Mouse (Mus musculus) hindbrain, embryonic 11.5 days (tissue): ENCODE results near the gene Nebl. TPM values are rescaled to one million over a fixed set of nuclear protein-coding genes. Genes with fewer than 3 reads are reported as not detected.
A peak's percentile ranks its signal among the peaks of the same experiment; 100 is the strongest.

Experiments used
- ATAC-seq: fragments of 200-750 bp; cut with Nextera tagmentation; 2 replicates; pipeline ENCODE4 v1.8.0; 2017; ENCODE audit warnings: mild to moderate bottlenecking, moderate TSS enrichment, moderate library complexity; ENCODE audit not compliant: low FRiP score
- DNase-seq: peaks from one replicate; pipeline ENCODE4 v3.0.0-alpha.2; 2015; ENCODE audit warnings: low spot score
- H3K27ac ChIP-seq: fragments of 300-500 bp; sonication (generic); 2 replicates; pipeline ENCODE4 v1.5.1; 2014; ENCODE audit warnings: mild to moderate bottlenecking, low read depth, low read length
- H3K27me3 ChIP-seq: fragments of 300-500 bp; sonication (generic); 2 replicates; pipeline ENCODE4 v1.6.1; 2014; ENCODE audit warnings: mild to moderate bottlenecking, low read length, moderate library complexity, mixed read lengths; ENCODE audit not compliant: control insufficient read depth, insufficient read depth
- H3K36me3 ChIP-seq: fragments of 300-500 bp; sonication (generic); 2 replicates; pipeline ENCODE4 v1.6.1; 2014; ENCODE audit warnings: mild to moderate bottlenecking, low read length, moderate library complexity, mixed read lengths; ENCODE audit not compliant: control insufficient read depth, insufficient read depth
- H3K4me1 ChIP-seq: fragments of 300-500 bp; sonication (generic); replicated peaks from 2 replicates; pipeline ENCODE4 v1.6.1; 2014; ENCODE audit warnings: low read length, mixed read lengths; ENCODE audit not compliant: control insufficient read depth, insufficient read depth
- H3K4me2 ChIP-seq: fragments of 300-500 bp; sonication (generic); replicated peaks from 2 replicates; pipeline ENCODE4 v1.6.1; 2014; ENCODE audit warnings: mild to moderate bottlenecking, low read depth, low read length
- H3K4me3 ChIP-seq: fragments of 300-500 bp; sonication (generic); 2 replicates; pipeline ENCODE4 v1.5.1; 2014; ENCODE audit warnings: low read depth, low read length
- H3K9ac ChIP-seq: fragments of 300-500 bp; sonication (generic); 2 replicates; pipeline ENCODE4 v1.6.1; 2014; ENCODE audit warnings: low read depth, low read length
- H3K9me3 ChIP-seq: fragments of 300-500 bp; sonication (generic); 2 replicates; pipeline ENCODE4 v1.6.1; 2016; ENCODE audit warnings: low read length; ENCODE audit not compliant: control insufficient read depth
- WGBS: fragments of 180-500 bp; shearing (Covaris S2); extraction: QIAGEN DNeasy Blood & Tissue Kit; methylation state at CpG from one replicate; pipeline ENCODE4 v1.1.7; 2014; 5-methylcytosine and 5-hydroxymethylcytosine counted together
- polyA plus RNA-seq: library from polyadenylated mRNA; unstranded; fragments of >200 nt; fragmentation: Nextera tagmentation; extraction: Ambion mirVana; gene quantifications from 2 replicates; pipeline ENCODE4 v1.2.1, GENCODE M21; 2014

The Nebl gene
- polyA plus RNA-seq, 1 experiment from 2014 or later = 8.6 TPM

DNA sequence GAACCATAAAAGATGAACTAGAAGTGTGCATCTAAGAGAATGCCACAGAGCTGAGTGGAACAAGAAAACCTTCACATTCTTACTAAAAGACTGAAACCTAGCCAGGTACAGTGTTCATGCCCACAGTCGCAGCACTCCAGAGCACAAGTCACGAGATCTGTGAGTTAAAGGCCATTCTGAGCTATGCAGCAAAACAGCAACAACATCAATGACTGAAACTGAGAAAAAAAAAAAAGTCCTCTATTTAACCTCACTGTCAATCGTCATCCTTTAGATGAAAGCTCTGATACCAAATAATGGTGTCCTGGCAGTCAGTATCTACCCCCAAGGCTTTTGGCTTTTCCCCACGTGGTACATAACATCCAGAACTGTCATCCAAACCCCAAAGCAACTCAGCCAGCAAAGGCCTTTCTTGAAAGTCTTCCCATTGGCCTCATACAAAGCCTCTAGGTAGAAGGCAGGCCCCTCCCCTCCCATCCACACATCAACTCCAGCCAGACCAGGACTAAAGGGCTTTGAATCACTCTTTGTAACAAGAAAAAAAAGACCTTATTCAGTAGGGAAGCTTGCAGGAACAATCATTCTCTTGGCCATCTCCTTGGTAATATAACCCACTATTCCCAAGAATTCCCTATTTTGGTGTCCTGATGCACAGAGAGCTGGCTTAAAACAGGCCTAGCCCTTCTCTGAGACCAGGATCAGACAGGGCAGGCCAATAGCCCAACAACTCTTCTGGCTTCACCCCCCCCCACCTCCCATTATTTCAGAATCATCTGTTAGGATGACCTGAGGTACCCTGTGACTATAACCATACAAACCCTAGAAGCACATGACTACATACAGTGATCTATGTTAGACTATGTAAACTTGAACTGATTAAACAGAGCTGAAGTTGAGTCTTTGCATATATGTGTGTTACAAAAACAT, 32.8 kb downstream of the Nebl start:
- H3K9me3 ChIP-seq = no peaks in the 10 kb centered on the region
- no peak overlapping the region for H3K4me3 ChIP-seq
- DNase-seq (peak; percentile 21), ATAC-seq (peak; percentile 80)
- H3K9ac ChIP-seq = no peak overlapping the region
- H3K27ac ChIP-seq = no peak overlapping the region
- H3K4me2 ChIP-seq = no peak overlapping the region
- H3K4me1 ChIP-seq = no peaks in the 10 kb centered on the region
- no peaks in the 10 kb centered on the region for H3K27me3 ChIP-seq
- no peaks in the 10 kb centered on the region for H3K36me3 ChIP-seq
- WGBS = 33% methylated on average over 4 of the region's 4 CpGs

DNA sequence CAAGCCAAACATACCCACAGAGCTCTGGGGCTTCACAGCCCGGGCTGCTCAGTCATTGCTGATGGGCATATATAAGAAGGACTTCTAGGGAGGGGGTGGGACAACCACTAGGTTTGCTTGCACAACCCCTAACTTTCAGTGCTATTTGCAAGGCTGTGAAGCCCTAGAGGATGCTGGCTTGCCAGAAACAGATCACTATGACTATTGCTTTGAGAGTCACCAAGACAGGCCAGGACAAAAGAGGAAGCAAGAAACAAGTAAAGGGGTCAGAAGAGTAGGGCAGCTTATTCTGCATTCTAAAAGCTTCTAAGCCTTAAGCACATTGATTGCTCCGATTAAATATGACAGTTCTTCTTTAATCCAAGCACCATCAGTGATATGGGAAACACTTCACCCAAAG, 38.3 kb downstream of the Nebl start:
- H3K27me3 ChIP-seq = no peaks in the 10 kb centered on the region
- no peak for DNase-seq
- WGBS = 83% methylated on average over 2 of the region's 2 CpGs

DNA sequence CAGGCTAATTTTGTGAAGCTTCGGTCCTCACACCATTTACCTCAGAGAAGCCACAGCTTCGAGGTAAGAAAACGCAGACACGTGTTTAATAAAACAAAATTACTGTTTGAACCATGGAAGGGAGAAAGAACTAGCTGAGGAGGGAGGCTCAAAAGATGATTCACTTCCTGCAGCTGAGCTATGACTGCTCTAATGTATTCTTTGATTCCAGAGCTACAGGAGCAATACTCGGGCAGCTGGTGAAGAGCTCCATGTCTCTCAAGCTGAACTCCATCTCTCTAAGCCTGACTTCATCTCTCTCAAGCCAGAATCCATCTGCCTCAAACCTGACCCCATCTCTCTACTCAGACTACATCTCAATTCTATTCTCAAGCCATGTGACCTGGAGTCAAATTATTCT, 41.0 kb downstream of the Nebl start:
- WGBS = 84% methylated on average over 5 of the region's 5 CpGs
- ATAC-seq = no peak

More for the DNA sequence above, 38.3 kb downstream of the Nebl start:
- H3K4me2 ChIP-seq = no peak overlapping the region
- H3K9ac ChIP-seq = no peak overlapping the region
- no peaks in the 10 kb centered on the region for H3K36me3 ChIP-seq
- no peaks in the 10 kb centered on the region for H3K4me1 ChIP-seq
- H3K9me3 ChIP-seq = no peaks in the 10 kb centered on the region
- ATAC-seq = no peak
- no peak overlapping the region for H3K4me3 ChIP-seq
- no peak overlapping the region for H3K27ac ChIP-seq

DNA sequence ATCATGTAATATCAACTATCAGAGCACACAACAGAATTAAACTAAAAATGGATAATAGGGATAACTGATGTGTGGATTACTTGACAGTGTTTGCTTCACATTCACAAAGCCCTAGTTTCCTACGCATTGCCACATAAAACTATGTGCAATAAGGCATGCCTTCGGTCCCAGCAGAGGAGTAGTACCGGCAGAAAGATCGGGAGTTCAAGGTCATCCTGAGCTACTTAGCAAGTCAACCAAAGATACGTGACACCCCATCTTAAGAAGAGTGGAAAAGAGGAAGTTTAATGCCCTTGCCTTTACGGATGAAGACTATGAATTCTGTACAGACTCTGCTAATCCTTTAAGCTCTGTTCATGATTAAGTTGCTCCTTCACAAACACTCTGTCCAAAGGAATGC, 44.1 kb downstream of the Nebl start:
- Histone ChIP-seq H3K9ac (no peak overlapping the region), H3K36me3 (no peaks in the 10 kb centered on the region), H3K9me3 (no peaks in the 10 kb centered on the region), H3K4me3 (no peak overlapping the region), H3K27ac (no peak overlapping the region), H3K27me3 (no peaks in the 10 kb centered on the region), H3K4me1 (no peaks in the 10 kb centered on the region), H3K4me2 (no peak overlapping the region)
- no peak for ATAC-seq
- no peak for DNase-seq
- WGBS = 89% methylated on average over 6 of the region's 6 CpGs

More for the DNA sequence above, 41.0 kb downstream of the Nebl start:
- no peaks in the 10 kb centered on the region for H3K36me3 ChIP-seq
- no peak overlapping the region for H3K4me2 ChIP-seq
- no peaks in the 10 kb centered on the region for H3K4me1 ChIP-seq
- DNase-seq = no peak
- no peak overlapping the region for H3K4me3 ChIP-seq
- no peaks in the 10 kb centered on the region for H3K27me3 ChIP-seq
- no peaks in the 10 kb centered on the region for H3K9me3 ChIP-seq
- H3K27ac ChIP-seq = no peak overlapping the region
- H3K9ac ChIP-seq = no peak overlapping the region

DNA sequence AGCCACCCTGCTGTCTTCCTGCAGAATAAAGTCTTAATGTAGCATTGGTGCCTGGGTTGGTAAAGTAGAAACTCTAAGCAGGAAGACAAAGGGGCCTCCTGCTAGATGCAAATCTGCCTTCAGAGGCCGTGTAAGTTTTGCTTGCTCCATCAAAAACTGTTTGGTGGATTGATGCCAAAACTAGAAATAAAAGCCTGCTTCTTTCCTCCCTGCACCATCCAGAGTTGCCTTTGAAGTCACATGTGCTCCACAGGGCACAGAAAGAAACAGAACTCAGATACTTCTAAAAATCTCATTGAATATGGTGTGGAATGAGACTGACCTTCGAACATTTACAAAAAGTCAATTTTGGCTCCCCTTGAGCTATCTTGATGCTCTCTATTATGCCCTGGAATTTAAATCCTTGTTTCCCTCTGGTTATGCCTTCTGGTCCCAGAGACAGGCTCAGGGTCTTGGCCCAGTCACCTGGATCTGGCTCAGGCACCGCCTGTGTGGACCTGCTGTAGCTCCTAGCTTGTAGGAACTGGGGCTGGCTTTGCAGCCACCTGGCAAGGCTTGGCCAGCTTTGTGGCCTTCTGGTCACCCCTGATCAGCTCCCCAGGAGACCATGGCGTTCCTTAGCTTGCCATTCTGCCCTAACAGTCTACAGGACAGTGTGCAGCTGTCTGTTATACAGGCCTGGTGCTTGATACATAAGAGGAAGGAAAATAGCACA, 47.8 kb downstream of the Nebl start:
- H3K36me3 ChIP-seq = no peaks in the 10 kb centered on the region
- WGBS = 66% methylated on average over 4 of the region's 4 CpGs
- DNase-seq (no peak), ATAC-seq (no peak)
- no peaks in the 10 kb centered on the region for H3K27me3 ChIP-seq
- H3K9me3 ChIP-seq = no peaks in the 10 kb centered on the region
- no peak overlapping the region for H3K9ac ChIP-seq
- H3K27ac ChIP-seq = no peak overlapping the region
- no peak overlapping the region for H3K4me3 ChIP-seq
- no peaks in the 10 kb centered on the region for H3K4me1 ChIP-seq
- no peak overlapping the region for H3K4me2 ChIP-seq

DNA sequence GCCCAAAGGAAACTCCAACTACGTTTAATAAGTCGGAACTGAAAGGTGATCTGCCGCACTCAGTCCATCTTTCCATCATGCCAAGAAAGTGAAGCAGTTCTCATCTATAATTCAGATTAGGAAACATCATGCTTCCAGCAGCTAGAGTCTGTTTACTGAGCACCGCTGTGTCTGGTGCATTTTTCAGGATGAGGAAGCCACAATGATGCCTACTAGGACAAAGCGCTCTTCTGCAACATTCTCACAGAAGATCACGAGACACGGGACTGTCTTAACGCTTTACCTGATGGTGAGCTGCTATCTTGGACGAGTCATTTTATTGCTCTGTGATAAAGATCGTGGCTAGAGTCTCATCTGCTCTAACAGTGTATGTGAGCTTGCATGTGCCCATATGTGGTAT, 59.1 kb downstream of the Nebl start:
- DNase-seq (no peak), ATAC-seq (no peak)
- no peaks in the 10 kb centered on the region for H3K27me3 ChIP-seq
- H3K4me1 ChIP-seq = no peaks in the 10 kb centered on the region
- 93% methylated on average over 10 of the region's 10 CpGs for WGBS
- no peak overlapping the region for H3K9ac ChIP-seq
- no peaks in the 10 kb centered on the region for H3K36me3 ChIP-seq
- no peak overlapping the region for H3K27ac ChIP-seq
- no peak overlapping the region for H3K4me3 ChIP-seq
- no peak overlapping the region for H3K4me2 ChIP-seq
- no peaks in the 10 kb centered on the region for H3K9me3 ChIP-seq

DNA sequence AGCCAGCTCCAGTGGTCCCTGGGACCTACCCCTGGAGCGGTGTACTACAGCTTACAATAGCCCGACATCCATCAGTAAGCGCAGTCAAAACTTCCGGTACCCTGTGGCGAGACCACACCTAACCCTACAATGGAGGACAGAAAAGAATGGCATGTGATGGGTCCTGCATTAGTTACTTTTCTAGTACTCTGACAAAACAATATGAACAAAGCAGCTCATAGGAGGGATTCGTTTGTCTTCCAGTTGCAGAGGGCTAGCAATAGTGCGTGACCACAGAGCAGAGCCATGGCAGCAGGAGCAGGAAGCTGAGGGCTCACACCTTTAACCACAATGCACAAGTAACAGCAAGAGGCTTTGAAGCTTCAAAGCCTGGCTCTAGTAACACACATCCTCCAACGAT, 59.7 kb downstream of the Nebl start:
- ATAC-seq (no peak), DNase-seq (no peak)
- Histone ChIP-seq H3K9ac (no peak overlapping the region), H3K4me2 (no peak overlapping the region), H3K4me1 (no peaks in the 10 kb centered on the region), H3K4me3 (no peak overlapping the region), H3K27ac (no peak overlapping the region), H3K36me3 (no peaks in the 10 kb centered on the region), H3K27me3 (no peaks in the 10 kb centered on the region), H3K9me3 (no peaks in the 10 kb centered on the region)
- 75% methylated on average over 8 of the region's 8 CpGs for WGBS

DNA sequence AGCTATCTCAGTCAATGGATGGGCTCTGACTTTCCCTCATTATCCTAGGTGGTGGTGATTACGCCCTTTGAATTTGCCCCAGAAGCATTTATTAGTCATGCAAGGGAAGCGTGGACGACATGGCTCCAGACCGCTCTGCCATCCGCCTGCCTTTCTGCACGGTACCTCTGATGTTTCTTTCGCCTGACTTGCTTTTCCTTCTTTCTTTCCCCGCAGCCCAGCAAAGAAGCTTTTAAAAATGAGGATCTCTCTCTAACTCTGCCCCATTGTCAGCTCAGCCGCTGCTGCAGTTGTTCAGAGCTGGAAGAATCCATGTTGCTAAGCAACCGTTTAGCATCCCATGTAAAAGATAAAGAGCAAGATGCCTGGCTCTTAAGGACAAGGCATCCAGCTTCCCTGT, 61.3 kb downstream of the Nebl start:
- ATAC-seq = peak; percentile 83
- H3K9me3 ChIP-seq = no peaks in the 10 kb centered on the region
- peak; percentile 71 for DNase-seq
- no peaks in the 10 kb centered on the region for H3K4me1 ChIP-seq
- 15% methylated on average over 10 of the region's 10 CpGs for WGBS
- no peaks in the 10 kb centered on the region for H3K36me3 ChIP-seq
- H3K27me3 ChIP-seq = no peaks in the 10 kb centered on the region
- H3K4me3 ChIP-seq = no peak overlapping the region; the same call in 1 of the 2 replicates
- peak overlapping the region; percentile 24; the same call in 1 of the 2 replicates for H3K4me2 ChIP-seq
- peak overlapping the region; percentile 12; the same call in 1 of the 2 replicates for H3K9ac ChIP-seq
- peak overlapping the region; percentile 70 for H3K27ac ChIP-seq
